Mouse (Mus musculus): ENCODE results near the gene Efcab12.
A peak's percentile ranks its signal among the peaks of the same experiment; 100 is the strongest.

Efcab12 gene

GRCm38 (mm10) chr6:115782781-115783180 lies 55.4 kb downstream of the Efcab12 start:
- no peak for DNase-seq

- no peak for DNase-seq
These were observed 61.8 kb downstream of the Efcab12 start for GRCm38 (mm10) chr6:115776363-115776762.

- DNase-seq: peak; percentile 97
These were observed 62.4 kb downstream of the Efcab12 start for GRCm38 (mm10) chr6:115775838-115776237.

GRCm38 (mm10) chr6:115774501-115774921 lies 63.7 kb downstream of the Efcab12 start, which contains the start of gene Cand2:
Gene Cand2, plus strand, starts transcription at chr6:115774538.
- peak; percentile 94 for DNase-seq

GRCm38 (mm10) chr6:115773966-115774413 lies 64.2 kb downstream of the Efcab12 start:
- no peak for DNase-seq

GRCm38 (mm10) chr6:115772604-115773003 lies 65.6 kb downstream of the Efcab12 start:
- no peak for DNase-seq

DNA sequence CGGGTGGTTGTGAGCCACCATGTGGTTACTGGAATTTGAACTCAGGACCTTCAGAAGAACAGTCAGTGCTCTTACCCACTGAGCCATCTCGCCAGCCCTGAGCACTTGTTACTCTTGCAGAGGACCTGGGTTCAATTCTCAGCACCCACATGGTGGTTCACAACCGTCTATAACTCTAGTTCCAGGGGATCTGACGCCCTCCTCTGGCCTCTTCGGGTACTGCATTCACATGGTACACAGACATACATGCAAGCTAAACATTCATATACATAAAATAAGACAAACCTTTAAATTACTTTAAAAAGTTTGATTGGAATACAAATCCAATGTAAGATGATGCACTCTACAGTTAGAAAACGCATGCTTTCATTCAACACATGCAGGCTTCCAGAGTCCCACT lies 66.0 kb downstream of the Efcab12 start:
- no peak for DNase-seq

- DNase-seq: no peak
These were observed 67.4 kb downstream of the Efcab12 start for GRCm38 (mm10) chr6:115770852-115771251.

- DNase-seq: no peak
These were observed 68.0 kb downstream of the Efcab12 start for GRCm38 (mm10) chr6:115770059-115770670.

- peak; percentile 90 for DNase-seq
These were observed 70.0 kb downstream of the Efcab12 start for GRCm38 (mm10) chr6:115768207-115768606.

- no peak for DNase-seq
These were observed 70.9 kb downstream of the Efcab12 start for GRCm38 (mm10) chr6:115767357-115767756.

DNA sequence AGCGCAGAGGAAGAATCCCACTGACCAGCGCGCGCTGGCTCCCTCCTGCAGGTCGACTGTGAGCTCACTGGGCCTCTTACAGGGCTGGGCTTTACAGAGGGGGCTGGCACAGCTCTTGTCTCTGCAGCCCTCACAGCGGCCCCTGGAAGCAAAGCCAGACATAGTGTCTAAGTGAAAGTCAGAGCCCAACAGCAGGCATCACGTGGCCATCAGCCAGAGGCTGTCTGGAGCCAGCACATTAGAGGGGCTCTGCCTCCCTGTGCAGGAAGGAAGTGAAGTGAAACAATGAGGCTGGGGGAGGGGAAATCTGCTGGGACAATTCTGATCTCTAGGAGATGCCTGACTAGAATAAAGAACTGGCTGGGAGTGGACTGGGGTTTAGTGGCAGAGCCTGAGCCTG lies 74.0 kb downstream of the Efcab12 start:
- DNase-seq: peak; percentile 98

GRCm38 (mm10) chr6:115761995-115762756 lies 76.0 kb downstream of the Efcab12 start, which contains the start of gene Tmem40:
Gene Tmem40, minus strand, starts transcription at chr6:115762410.
- no peak for DNase-seq

- no peak for DNase-seq
These were observed 77.2 kb downstream of the Efcab12 start for GRCm38 (mm10) chr6:115760982-115761381.

Data from heart, adult 11 months (tissue).